Mouse (Mus musculus) embryonic fibroblast, embryonic 13.5 days (primary cell): ENCODE measurements around the gene Col4a2.

ENCODE experiments used
- CTCF ChIP-seq: IDR thresholded peaks from 2 replicates; pipeline ENCODE4 v1.5.1; 2011; ENCODE audit warnings: mild to moderate bottlenecking, control low read depth, low read length, moderate library complexity, borderline replicate concordance; ENCODE audit not compliant: insufficient read depth
- POLR2A ChIP-seq: IDR thresholded peaks from 2 replicates; pipeline ENCODE4 v1.6.1; 2011; ENCODE audit warnings: low read depth, mild to moderate bottlenecking, control low read depth, low read length, moderate library complexity

- TF ChIP-seq POLR2A (no peak), CTCF (no peak)
Measured at GRCm38 (mm10) chr8:11355900-11356299, 43.3 kb downstream of the Col4a2 start.
